Mouse (Mus musculus) adrenal gland, adult 8-10 months (tissue): Measurements from ENCODE around the gene Fgf23. TPM values are rescaled to one million over a fixed set of nuclear protein-coding genes. Genes with fewer than 3 reads are reported as not detected.

Source experiments
- DNase-seq: peaks from one replicate; pipeline ENCODE4 v3.0.0; 2022
- total RNA-seq, 4 experiments: library from RNA; stranded (reverse); gene quantifications; 2 replicates each; pipeline ENCODE4 v1.2.4; 2022

The Fgf23 gene
- total RNA-seq, 4 experiments from 2014 or later, result not detected

DNA sequence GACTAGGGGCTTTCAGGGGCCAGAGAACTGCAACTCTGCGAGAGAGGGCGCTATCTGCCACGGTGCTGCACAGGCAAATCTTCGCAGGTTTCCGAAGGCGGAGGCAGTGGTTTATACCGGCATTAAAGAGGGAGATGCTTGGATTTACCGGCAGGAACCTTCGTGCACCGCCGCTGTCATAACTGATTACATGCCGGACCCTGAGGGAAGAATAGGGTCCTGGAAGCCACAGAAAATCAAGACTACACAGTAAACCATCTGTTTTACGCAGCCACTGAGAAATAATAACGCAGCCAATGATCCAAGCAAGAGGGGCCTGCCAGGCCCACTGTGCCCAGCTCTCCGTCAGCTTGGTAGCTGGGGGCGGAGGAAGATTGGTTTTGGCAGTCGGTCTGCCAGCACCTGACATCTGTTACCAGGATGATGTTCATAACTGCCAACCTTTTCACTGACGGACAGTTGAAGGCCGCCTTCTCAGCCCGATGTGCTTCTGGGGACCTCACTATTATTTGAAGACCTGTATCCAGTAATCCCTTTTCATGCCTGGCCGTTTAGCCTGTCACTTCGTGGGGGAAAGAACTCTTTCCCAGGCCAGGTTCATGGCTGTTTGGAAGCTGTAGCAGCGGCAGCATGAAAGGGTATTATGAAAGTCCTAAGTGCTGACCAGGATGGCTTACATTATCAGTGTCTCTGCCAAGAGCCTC is 42.2 kb downstream of the Fgf23 start:
- DNase-seq, result no peak

DNA sequence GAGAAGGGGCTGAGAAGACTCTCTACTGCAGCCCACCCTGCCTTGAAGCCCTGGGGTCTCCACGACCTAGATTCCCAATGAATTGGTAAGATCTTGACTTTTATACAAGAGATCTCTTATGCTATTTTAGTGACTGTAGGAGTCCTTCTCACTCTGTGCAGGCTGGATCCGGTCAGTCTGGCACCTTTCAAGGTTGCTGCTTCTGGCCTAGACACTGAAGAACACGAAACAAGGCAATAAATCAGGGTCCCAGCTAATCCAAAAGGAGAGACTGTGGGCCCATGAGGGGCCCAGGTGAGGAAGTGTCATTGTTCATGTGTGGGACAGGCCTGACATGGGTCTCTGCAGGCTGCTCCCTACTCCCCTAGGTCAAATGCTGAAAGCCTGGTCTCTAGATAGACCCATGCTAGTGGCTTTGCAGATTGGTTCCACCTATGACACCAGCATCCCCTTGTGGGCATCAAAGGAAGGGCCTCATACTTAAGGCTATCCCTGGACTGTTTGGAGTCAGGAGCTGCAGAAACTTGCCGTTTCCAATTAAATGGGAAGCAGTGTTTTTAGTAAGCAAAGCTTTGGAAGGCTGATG is 49.6 kb downstream of the Fgf23 start:
- no peak for DNase-seq

DNA sequence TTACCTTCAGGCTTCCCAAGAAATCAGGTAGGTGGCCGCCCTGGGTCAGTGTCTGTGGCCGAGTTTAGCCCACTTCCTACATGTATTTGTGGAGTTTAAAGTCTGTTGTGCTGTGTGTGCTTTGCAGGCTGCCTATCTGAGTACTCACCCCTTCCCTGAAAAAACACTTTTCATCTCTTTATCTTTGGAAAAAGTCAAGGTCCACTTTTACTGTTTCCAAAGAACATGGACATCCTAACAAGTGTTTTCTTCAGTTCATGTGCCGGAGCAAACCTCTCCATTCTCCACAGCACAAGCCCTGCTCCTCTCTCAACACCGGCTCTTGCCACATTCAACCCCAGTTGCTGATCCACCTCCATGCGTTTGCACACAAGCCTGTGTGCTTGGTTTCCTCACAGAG is 50.3 kb downstream of the Fgf23 start:
- no peak for DNase-seq

DNA sequence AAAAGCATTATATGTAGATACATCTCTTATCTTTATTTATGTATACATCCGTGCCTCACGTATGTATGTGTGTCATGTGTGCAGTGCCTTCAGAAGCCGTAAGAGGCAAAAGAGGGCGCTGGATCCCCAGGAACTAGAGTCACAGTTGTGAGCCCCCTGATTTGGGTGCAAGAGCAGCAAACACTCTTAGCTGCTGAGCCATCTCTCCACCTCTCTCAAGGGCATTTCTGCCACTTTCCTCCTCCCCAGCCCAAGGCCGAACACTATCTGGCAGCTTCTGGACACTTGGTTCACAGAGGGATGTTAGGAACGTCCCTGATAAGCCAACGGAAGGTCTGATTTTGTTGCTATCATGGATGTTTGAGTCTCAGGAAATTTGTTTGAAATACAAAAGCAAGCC is 50.8 kb downstream of the Fgf23 start:
- no peak for DNase-seq

DNA sequence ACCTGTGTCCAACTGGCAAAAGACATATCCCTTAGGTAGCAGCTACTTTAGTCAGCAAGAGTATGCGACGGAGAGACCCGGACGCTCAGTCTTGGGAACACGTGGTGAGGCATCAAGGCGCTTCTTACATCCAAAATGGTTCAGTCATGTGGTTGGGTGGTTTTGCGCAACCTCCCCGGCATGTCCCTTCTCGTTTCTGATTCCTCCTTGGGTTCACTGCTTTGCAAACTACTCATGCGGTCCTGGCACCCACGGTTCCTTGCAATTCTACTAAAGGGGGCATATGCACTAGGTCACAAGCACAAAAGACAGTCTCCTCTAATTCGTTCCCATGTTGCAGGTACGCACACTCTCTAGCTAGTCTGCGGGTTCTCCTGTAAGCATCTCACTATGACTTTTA is 57.0 kb downstream of the Fgf23 start:
- no peak for DNase-seq

DNA sequence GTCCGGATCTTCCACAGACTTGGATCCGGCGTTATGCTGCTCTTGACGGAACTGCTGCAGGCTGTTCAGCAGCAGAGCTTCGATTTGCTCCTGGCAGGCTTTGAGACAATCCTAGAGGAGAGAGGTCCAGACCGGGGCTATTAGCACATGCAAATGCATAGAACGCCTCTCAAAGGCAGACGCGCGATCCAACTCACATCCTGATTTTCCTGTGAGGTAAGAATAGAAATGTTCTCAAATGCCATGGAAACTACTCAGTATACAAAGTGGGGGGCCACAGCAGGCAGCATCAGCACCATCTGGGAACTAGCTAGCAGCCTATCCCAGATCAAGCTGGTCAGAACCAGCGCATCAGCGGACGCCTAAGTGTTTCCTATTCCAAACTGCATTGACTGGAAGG is 57.7 kb downstream of the Fgf23 start:
- no peak for DNase-seq

Other genes starting within 250 kb of the Fgf23 start
- 100 to 1,000 TPM; 161 to 212 (median 180) TPM for gene Ndufa9, start 223.8 kb upstream of the Fgf23 start, total RNA-seq
- not detected for gene Akap3, start 219.8 kb upstream of the Fgf23 start, total RNA-seq
- gene Dyrk4, start 151.1 kb upstream of the Fgf23 start, total RNA-seq, result not detected
- gene Rad51ap1, start 133.3 kb upstream of the Fgf23 start, total RNA-seq, result 1 to 10 TPM in 2 of 4 experiments, under 1 TPM in 2; 0.73 to 2.3 (median 1.0) TPM
- gene D6Wsu163e, start 132.9 kb upstream of the Fgf23 start, total RNA-seq, result 10 to 100 TPM; 20.2 to 31.5 (median 26.1) TPM
- gene Fgf6, start 57.3 kb upstream of the Fgf23 start, total RNA-seq, result not detected
- 10 to 100 TPM; 17.6 to 25.7 (median 22.0) TPM for gene Tigar, start 36.7 kb downstream of the Fgf23 start, total RNA-seq
- 100 to 1,000 TPM; 550 to 578 (median 567) TPM for gene Ccnd2, start 79.3 kb downstream of the Fgf23 start, total RNA-seq